Mouse (Mus musculus): ENCODE results near the gene Ptprg. TPM values are rescaled to one million over a fixed set of nuclear protein-coding genes. Genes with fewer than 3 reads are reported as not detected.

Gene Ptprg
- polyA plus RNA-seq, 2 experiments: 0.69 to 1.4 TPM

GRCm38 (mm10) chr14:12218544-12219150, 665.3 kb downstream of the Ptprg start:
- no peaks in the 10 kb centered on the region for H3K36me3 ChIP-seq (replicated peaks; ENCODE audit: control insufficient read depth, insufficient read depth, low read depth)
- no peak overlapping the region for H3K27ac ChIP-seq
- H3K9ac ChIP-seq (replicated peaks): no peak overlapping the region
- ATAC-seq (ENCODE audit: insufficient read depth) (no peak), DNase-seq (ENCODE audit: low read depth in 3 of 3, low spot score in 3 of 3) (no peak)
- H3K9me3 ChIP-seq (ENCODE audit: control insufficient read depth, low read length): no peaks in the 10 kb centered on the region
- H3K4me2 ChIP-seq (ENCODE audit: low read depth): no peak overlapping the region
- no peak for TF ChIP-seq CTCF (IDR thresholded peaks at IDR 0.05; ENCODE audit: low read depth)
- 71% methylated on average over 16 of the region's 16 CpGs for WGBS (ENCODE audit: insufficient replicate concordance)
- H3K4me1 ChIP-seq (replicated peaks; ENCODE audit: control insufficient read depth in 2 of 2, insufficient read depth in 2 of 2, low read length in 1 of 2): no peaks in the 10 kb centered on the region
- H3K27me3 ChIP-seq (ENCODE audit: control insufficient read depth, insufficient read depth, low read length): no peaks in the 10 kb centered on the region
- H3K4me3 ChIP-seq (ENCODE audit: insufficient read depth in 1 of 2, low read depth in 2 of 2, low read length in 2 of 2): no peak overlapping the region

- TF ChIP-seq EP300 (IDR thresholded peaks at IDR 0.05; ENCODE audit: low read depth) (no peak), CTCF (IDR thresholded peaks at IDR 0.05; ENCODE audit: low read depth) (no peak)
- 70% methylated on average over 6 of the region's 6 CpGs for WGBS (ENCODE audit: insufficient replicate concordance)
- H3K36me3 ChIP-seq (replicated peaks; ENCODE audit: control insufficient read depth, insufficient read depth, low read depth): no peaks in the 10 kb centered on the region
Observed at GRCm38 (mm10) chr14:12219877-12220276, 666.5 kb downstream of the Ptprg start.

GRCm38 (mm10) chr14:12220540-12220939, 667.2 kb downstream of the Ptprg start:
- H3K4me2 ChIP-seq (ENCODE audit: low read depth): no peak overlapping the region
- TF ChIP-seq EP300 (IDR thresholded peaks at IDR 0.05; ENCODE audit: low read depth) (no peak), CTCF (IDR thresholded peaks at IDR 0.05; ENCODE audit: low read depth) (no peak)

More at GRCm38 (mm10) chr14:12219877-12220276, 666.5 kb downstream of the Ptprg start:
- Histone ChIP-seq H3K4me2 (ENCODE audit: low read depth) (no peak overlapping the region), H3K9me3 (ENCODE audit: control insufficient read depth, low read length) (no peaks in the 10 kb centered on the region), H3K4me3 (ENCODE audit: insufficient read depth in 1 of 2, low read depth in 2 of 2, low read length in 2 of 2) (no peak overlapping the region), H3K4me1 (replicated peaks; ENCODE audit: control insufficient read depth in 2 of 2, insufficient read depth in 2 of 2, low read length in 1 of 2) (no peaks in the 10 kb centered on the region), H3K27me3 (ENCODE audit: control insufficient read depth, insufficient read depth, low read length) (no peaks in the 10 kb centered on the region), H3K9ac (replicated peaks) (no peak overlapping the region), H3K27ac (no peak overlapping the region)
- DNase-seq (ENCODE audit: low read depth in 3 of 3, low spot score in 3 of 3): no peak
- ATAC-seq (ENCODE audit: insufficient read depth): no peak

GRCm38 (mm10) chr14:12221571-12221970, 668.2 kb downstream of the Ptprg start:
- Histone ChIP-seq H3K9ac (replicated peaks) (no peak overlapping the region), H3K36me3 (replicated peaks; ENCODE audit: control insufficient read depth, insufficient read depth, low read depth) (no peaks in the 10 kb centered on the region), H3K4me2 (ENCODE audit: low read depth) (no peak overlapping the region), H3K9me3 (ENCODE audit: control insufficient read depth, low read length) (no peaks in the 10 kb centered on the region), H3K4me3 (ENCODE audit: insufficient read depth in 1 of 2, low read depth in 2 of 2, low read length in 2 of 2) (no peak overlapping the region), H3K27ac (no peak overlapping the region), H3K4me1 (replicated peaks; ENCODE audit: control insufficient read depth in 2 of 2, insufficient read depth in 2 of 2, low read length in 1 of 2) (no peaks in the 10 kb centered on the region), H3K27me3 (ENCODE audit: control insufficient read depth, insufficient read depth, low read length) (no peaks in the 10 kb centered on the region)
- TF ChIP-seq CTCF (IDR thresholded peaks at IDR 0.05; ENCODE audit: low read depth) (no peak), EP300 (IDR thresholded peaks at IDR 0.05; ENCODE audit: low read depth) (no peak)
- WGBS (ENCODE audit: insufficient replicate concordance): 61% methylated on average over 5 of the region's 5 CpGs
- ATAC-seq (ENCODE audit: insufficient read depth) (no peak), DNase-seq (ENCODE audit: low read depth in 3 of 3, low spot score in 3 of 3) (no peak)

More at GRCm38 (mm10) chr14:12220540-12220939, 667.2 kb downstream of the Ptprg start:
- no peak overlapping the region for H3K27ac ChIP-seq
- H3K4me1 ChIP-seq (replicated peaks; ENCODE audit: control insufficient read depth in 2 of 2, insufficient read depth in 2 of 2, low read length in 1 of 2): no peaks in the 10 kb centered on the region
- WGBS (ENCODE audit: insufficient replicate concordance): 68% methylated on average over 8 of the region's 8 CpGs
- H3K27me3 ChIP-seq (ENCODE audit: control insufficient read depth, insufficient read depth, low read length): no peaks in the 10 kb centered on the region
- no peak overlapping the region for H3K4me3 ChIP-seq (ENCODE audit: insufficient read depth in 1 of 2, low read depth in 2 of 2, low read length in 2 of 2)
- DNase-seq (ENCODE audit: low read depth in 3 of 3, low spot score in 3 of 3) (no peak), ATAC-seq (ENCODE audit: insufficient read depth) (no peak)
- H3K36me3 ChIP-seq (replicated peaks; ENCODE audit: control insufficient read depth, insufficient read depth, low read depth): no peaks in the 10 kb centered on the region
- H3K9ac ChIP-seq (replicated peaks): no peak overlapping the region
- H3K9me3 ChIP-seq (ENCODE audit: control insufficient read depth, low read length): no peaks in the 10 kb centered on the region

- Histone ChIP-seq H3K27me3 (ENCODE audit: control insufficient read depth, insufficient read depth, low read length) (no peaks in the 10 kb centered on the region), H3K36me3 (replicated peaks; ENCODE audit: control insufficient read depth, insufficient read depth, low read depth) (no peaks in the 10 kb centered on the region), H3K27ac (no peak overlapping the region), H3K4me1 (replicated peaks; ENCODE audit: control insufficient read depth in 2 of 2, insufficient read depth in 2 of 2, low read length in 1 of 2) (no peaks in the 10 kb centered on the region), H3K9ac (replicated peaks) (no peak overlapping the region), H3K4me2 (ENCODE audit: low read depth) (no peak overlapping the region), H3K4me3 (ENCODE audit: insufficient read depth in 1 of 2, low read depth in 2 of 2, low read length in 2 of 2) (no peak overlapping the region), H3K9me3 (ENCODE audit: control insufficient read depth, low read length) (no peaks in the 10 kb centered on the region)
- no peak for TF ChIP-seq CTCF (IDR thresholded peaks at IDR 0.05; ENCODE audit: low read depth)
- TF ChIP-seq EP300 (IDR thresholded peaks at IDR 0.05; ENCODE audit: low read depth): no peak
- no peak for ATAC-seq (ENCODE audit: insufficient read depth)
- 31% methylated on average over 4 of the region's 4 CpGs for WGBS (ENCODE audit: insufficient replicate concordance)
- DNase-seq (ENCODE audit: low read depth in 3 of 3, low spot score in 3 of 3): no peak
Observed at GRCm38 (mm10) chr14:12243726-12244125, 690.4 kb downstream of the Ptprg start.
